Mouse (Mus musculus) embryonic fibroblast, embryonic 13.5 days (primary cell): ENCODE data around the gene Hsf4. TPM values are rescaled to one million over a fixed set of nuclear protein-coding genes. Genes with fewer than 3 reads are reported as not detected.

Experiments used
- H3K27ac ChIP-seq: 2 replicates; pipeline ENCODE4 v1.5.1; 2012; ENCODE audit warnings: low read length, control low read depth, inconsistent platforms; ENCODE audit not compliant: insufficient read depth
- H3K4me1 ChIP-seq: 2 replicates; pipeline ENCODE4 v1.6.1; 2011; ENCODE audit warnings: low read length; ENCODE audit not compliant: control insufficient read depth, insufficient read depth
- H3K4me3 ChIP-seq: 2 replicates; pipeline ENCODE4 v1.5.1; 2011; ENCODE audit warnings: mild to moderate bottlenecking, control low read depth, low read length; ENCODE audit not compliant: insufficient read depth
- CTCF ChIP-seq: IDR thresholded peaks from 2 replicates; pipeline ENCODE4 v1.5.1; 2011; ENCODE audit warnings: mild to moderate bottlenecking, control low read depth, low read length, moderate library complexity, borderline replicate concordance; ENCODE audit not compliant: insufficient read depth
- POLR2A ChIP-seq: IDR thresholded peaks from 2 replicates; pipeline ENCODE4 v1.6.1; 2011; ENCODE audit warnings: low read depth, mild to moderate bottlenecking, control low read depth, low read length, moderate library complexity
- polyA plus RNA-seq: library from polyadenylated mRNA; stranded (reverse); fragments of >200 nt; gene quantifications from 2 replicates; pipeline ENCODE4 v1.2.4, GENCODE M21; 2011; ENCODE audit warnings: low read depth; ENCODE audit not compliant: missing spikeins, insufficient read length

The Hsf4 gene
- polyA plus RNA-seq, 1 experiment, result 1.7 TPM

GRCm38 (mm10) chr8:105311718-105312117 lies 42.1 kb downstream of the Hsf4 start:
- Histone ChIP-seq H3K27ac (no peak overlapping the region), H3K4me3 (no peak overlapping the region), H3K4me1 (no peaks in the 10 kb centered on the region)
- no peak for TF ChIP-seq CTCF
- TF ChIP-seq POLR2A, result no peak

GRCm38 (mm10) chr8:105312891-105313481 lies 43.4 kb downstream of the Hsf4 start:
- no peaks in the 10 kb centered on the region for H3K4me1 ChIP-seq
- no peak overlapping the region for H3K27ac ChIP-seq
- no peak overlapping the region for H3K4me3 ChIP-seq
- TF ChIP-seq CTCF, result no peak
- no peak for TF ChIP-seq POLR2A

GRCm38 (mm10) chr8:105313622-105314402 lies 44.2 kb downstream of the Hsf4 start:
- no peak for TF ChIP-seq POLR2A
- no peak for TF ChIP-seq CTCF
- Histone ChIP-seq H3K27ac (no peak overlapping the region), H3K4me3 (no peak overlapping the region), H3K4me1 (no peaks in the 10 kb centered on the region)

GRCm38 (mm10) chr8:105315073-105315769 lies 45.6 kb downstream of the Hsf4 start:
- H3K4me3 ChIP-seq, result no peak overlapping the region
- H3K27ac ChIP-seq, result no peak overlapping the region
- no peaks in the 10 kb centered on the region for H3K4me1 ChIP-seq
- TF ChIP-seq CTCF, result no peak
- TF ChIP-seq POLR2A, result no peak

- no peak for TF ChIP-seq POLR2A
- TF ChIP-seq CTCF, result no peak
- Histone ChIP-seq H3K27ac (no peak overlapping the region), H3K4me3 (no peak overlapping the region), H3K4me1 (no peaks in the 10 kb centered on the region)
These were observed 48.3 kb downstream of the Hsf4 start for GRCm38 (mm10) chr8:105317941-105318340.

- TF ChIP-seq CTCF, result no peak
- no peak for TF ChIP-seq POLR2A
- no peaks in the 10 kb centered on the region for H3K4me1 ChIP-seq
- H3K4me3 ChIP-seq, result no peak overlapping the region
- H3K27ac ChIP-seq, result no peak overlapping the region
These were observed 49.1 kb downstream of the Hsf4 start for GRCm38 (mm10) chr8:105318662-105319190.

GRCm38 (mm10) chr8:105323183-105323582 lies 53.6 kb downstream of the Hsf4 start:
- Histone ChIP-seq H3K27ac (no peak overlapping the region), H3K4me3 (no peak overlapping the region), H3K4me1 (peaks cover 3% of the 10 kb centered on the region; the same call in 1 of the 2 replicates)
- TF ChIP-seq CTCF (no peak), POLR2A (no peak)

Other genes starting within 250 kb of the Hsf4 start
- not detected in 2 replicates for gene Ces3a, start 221.2 kb upstream of the Hsf4 start, polyA plus RNA-seq
- not detected in 2 replicates for gene Ces3b, start 186.0 kb upstream of the Hsf4 start, polyA plus RNA-seq
- not detected in 2 replicates for gene Ces4a, start 138.0 kb upstream of the Hsf4 start, polyA plus RNA-seq
- 111 and 145 TPM in 2 replicates for gene Cbfb, start 99.1 kb upstream of the Hsf4 start, polyA plus RNA-seq
- gene D230025D16Rik, start 44.7 kb upstream of the Hsf4 start, polyA plus RNA-seq, result 19.5 and 24.7 TPM in 2 replicates
- gene B3gnt9, start 14.6 kb upstream of the Hsf4 start, polyA plus RNA-seq, result 25.8 and 33.2 TPM in 2 replicates
- 12.5 and 15.0 TPM in 2 replicates for gene Tradd, start 5.2 kb upstream of the Hsf4 start, polyA plus RNA-seq
- 3.9 and 4.3 TPM in 2 replicates for gene Fbxl8, start 5.2 kb upstream of the Hsf4 start, polyA plus RNA-seq
- 3.0 and 3.4 TPM in 2 replicates for gene Nol3, start 6.3 kb downstream of the Hsf4 start, polyA plus RNA-seq
- gene 4931428F04Rik, start 20.1 kb downstream of the Hsf4 start, polyA plus RNA-seq, result 5.2 and 6.2 TPM in 2 replicates
- gene Exoc3l, start 26.3 kb downstream of the Hsf4 start, polyA plus RNA-seq, result 0.55 TPM in 1 of 2 replicates, not detected in the other
- 42.6 and 43.9 TPM in 2 replicates for gene E2f4, start 27.9 kb downstream of the Hsf4 start, polyA plus RNA-seq
- gene Elmo3, start 35.8 kb downstream of the Hsf4 start, polyA plus RNA-seq, result 1.6 and 2.5 TPM in 2 replicates
- gene Lrrc29, start 56.5 kb downstream of the Hsf4 start, polyA plus RNA-seq, result 1.2 and 1.6 TPM in 2 replicates
- gene Tmem208, start 56.6 kb downstream of the Hsf4 start, polyA plus RNA-seq, result 54.3 and 69.1 TPM in 2 replicates
- 16.0 and 22.6 TPM in 2 replicates for gene Fhod1, start 78.2 kb downstream of the Hsf4 start, polyA plus RNA-seq
- 8.9 and 10.3 TPM in 2 replicates for gene Slc9a5, start 79.0 kb downstream of the Hsf4 start, polyA plus RNA-seq
- gene Plekhg4, start 103.5 kb downstream of the Hsf4 start, polyA plus RNA-seq, result 3.7 and 3.9 TPM in 2 replicates
- not detected in 2 replicates for gene Kctd19, start 143.7 kb downstream of the Hsf4 start, polyA plus RNA-seq
- gene Lrrc36, start 143.8 kb downstream of the Hsf4 start, polyA plus RNA-seq, result not detected in 2 replicates
- gene Tppp3, start 201.7 kb downstream of the Hsf4 start, polyA plus RNA-seq, result 8.5 and 10.0 TPM in 2 replicates
- gene Zdhhc1, start 227.1 kb downstream of the Hsf4 start, polyA plus RNA-seq, result 21.5 and 24.7 TPM in 2 replicates
- gene Hsd11b2, start 249.0 kb downstream of the Hsf4 start, polyA plus RNA-seq, result 0.28 and 0.35 TPM in 2 replicates